Mouse (Mus musculus) natural killer cell, adult 2 months (primary cell): ENCODE results near the gene Mrgpra4.

Source experiments
- DNase-seq, 2 experiments: peaks; one replicate each; pipeline ENCODE4 v3.0.0; 2022; ENCODE audit warnings: low spot score in 2 of 2

Gene Mrgpra4

DNA sequence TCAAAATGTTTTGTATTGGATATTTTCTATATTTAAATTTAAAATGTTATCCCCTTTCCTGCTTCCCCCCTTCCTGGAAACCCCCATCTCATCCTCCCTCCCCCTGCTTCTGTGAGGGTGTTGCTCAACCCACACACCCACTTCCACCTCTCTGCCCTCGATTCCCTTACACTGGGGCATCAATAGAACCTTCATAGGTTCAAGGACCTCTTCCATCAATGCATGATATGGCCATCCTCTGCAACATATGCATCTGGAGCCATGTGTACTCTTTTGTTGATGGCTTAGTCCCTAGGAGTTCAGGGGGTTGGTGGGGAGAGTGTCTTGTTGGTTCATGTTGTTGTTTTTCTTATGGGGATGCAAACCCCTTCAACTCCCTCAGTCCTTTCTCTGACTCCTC, at the start of gene Mrgpra4:
Gene Mrgpra4 (minus strand): TSS at position 101 of the 400 bp plus-strand sequence.
- DNase-seq: no peak

- no peak for DNase-seq
Measured at GRCm38 (mm10) chr7:48027497-48027896, 45.6 kb upstream of the Mrgpra4 start, which contains the start of gene Mrgprx1. Mrgprx1 (minus strand) TSS chr7:48027597.

DNA sequence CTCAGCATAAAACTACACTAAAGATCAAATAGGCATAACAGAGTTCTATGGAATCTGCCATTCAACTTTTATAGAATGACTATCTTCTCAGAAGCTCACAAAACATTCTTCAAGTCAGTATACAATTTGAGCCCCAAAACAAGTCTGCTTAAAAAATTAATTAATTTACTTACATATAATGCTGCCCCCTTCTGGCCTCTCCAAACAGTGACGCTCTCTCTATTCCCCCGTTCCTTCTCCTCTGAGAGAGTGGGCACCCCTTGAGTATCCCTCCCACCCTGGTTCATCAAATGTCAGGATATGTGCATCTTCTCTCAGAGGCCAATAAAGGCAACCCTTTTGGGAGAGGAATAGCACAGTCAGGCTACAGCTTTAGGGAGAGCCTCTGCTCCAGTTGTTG, 36.0 kb upstream of the Mrgpra4 start:
- DNase-seq: no peak

- no peak for DNase-seq
Measured at GRCm38 (mm10) chr7:47995689-47996088, 13.8 kb upstream of the Mrgpra4 start.

DNA sequence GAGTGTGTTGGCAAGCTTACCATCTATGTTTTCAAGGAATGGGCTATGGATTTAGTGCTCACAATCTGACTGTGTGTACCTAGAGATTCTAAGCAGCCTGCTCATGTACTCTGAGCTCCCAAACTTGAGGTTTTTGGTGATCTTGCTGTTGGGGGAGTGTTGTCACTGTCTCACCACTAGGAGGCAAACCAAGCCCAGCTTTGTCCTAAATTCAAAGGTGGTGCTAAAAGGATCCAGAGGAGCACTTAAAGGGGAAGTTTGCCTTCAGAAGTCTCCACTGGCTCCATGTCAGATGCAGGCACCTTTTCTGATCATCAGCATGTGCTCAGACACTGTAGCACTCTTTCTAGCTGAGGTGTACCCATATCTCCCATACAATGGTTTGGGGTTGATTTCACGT, 4.9 kb upstream of the Mrgpra4 start:
- DNase-seq: no peak
